Mouse (Mus musculus): ENCODE data around the gene Carns1.

GRCm38 (mm10) chr19:4163543-4163887 lies 11.8 kb downstream of the Carns1 start:
- TF ChIP-seq POLR2A (IDR thresholded peaks at IDR 0.05; ENCODE audit: extremely low read depth, insufficient read depth, low read length) (no peak), CTCF (IDR thresholded peaks at IDR 0.05; ENCODE audit: low read depth, low read length) (no peak)
